Mouse (Mus musculus) limb, embryonic 14.5 days (tissue): ENCODE data around the gene Ano6. TPM values are rescaled to one million over a fixed set of nuclear protein-coding genes. Genes with fewer than 3 reads are reported as not detected.

Experiments used
- ATAC-seq: fragments of 200-750 bp; cut with Nextera tagmentation; 2 replicates; pipeline ENCODE4 v1.8.0; 2017; ENCODE audit warnings: low read depth, moderate number of reproducible peaks, moderate TSS enrichment; ENCODE audit not compliant: low FRiP score
- DNase-seq: peaks from one replicate; pipeline ENCODE4 v3.0.0-alpha.2; 2015; ENCODE audit warnings: low spot score
- H3K27ac ChIP-seq: fragments of 300-500 bp; sonication (generic); replicated peaks from 2 replicates; pipeline ENCODE4 v1.5.1; 2014; ENCODE audit warnings: low read depth, mild to moderate bottlenecking, low read length, moderate library complexity, mixed read lengths
- H3K27me3 ChIP-seq: fragments of 300-500 bp; sonication (generic); 2 replicates; pipeline ENCODE4 v1.6.1; 2014; ENCODE audit warnings: low read length, mixed read lengths; ENCODE audit not compliant: control insufficient read depth, insufficient read depth
- H3K36me3 ChIP-seq: fragments of 300-500 bp; sonication (generic); 2 replicates; pipeline ENCODE4 v1.6.1; 2014; ENCODE audit warnings: mild to moderate bottlenecking, low read length, moderate library complexity, mixed read lengths; ENCODE audit not compliant: control insufficient read depth, insufficient read depth
- H3K4me1 ChIP-seq: fragments of 300-500 bp; sonication (generic); 2 replicates; pipeline ENCODE4 v1.6.1; 2014; ENCODE audit warnings: antibody characterized with exemption, low read length, mixed read lengths; ENCODE audit not compliant: control insufficient read depth, insufficient read depth
- H3K4me2 ChIP-seq: fragments of 300-500 bp; sonication (generic); replicated peaks from 2 replicates; pipeline ENCODE4 v1.6.1; 2014; ENCODE audit warnings: low read depth, mild to moderate bottlenecking, low read length, moderate library complexity; ENCODE audit not compliant: severe bottlenecking
- H3K4me3 ChIP-seq: fragments of 300-500 bp; sonication (generic); replicated peaks from 2 replicates; pipeline ENCODE4 v1.5.1; 2014; ENCODE audit warnings: low read length
- H3K9ac ChIP-seq: fragments of 300-500 bp; sonication (generic); 2 replicates; pipeline ENCODE4 v1.6.1; 2014; ENCODE audit warnings: mild to moderate bottlenecking, low read depth, low read length, moderate library complexity; ENCODE audit not compliant: severe bottlenecking
- H3K9me3 ChIP-seq: fragments of 300-500 bp; sonication (generic); 2 replicates; pipeline ENCODE4 v1.6.1; 2016; ENCODE audit warnings: low read length; ENCODE audit not compliant: control insufficient read depth
- POLR2A ChIP-seq: fragments of 200-500 bp; IDR thresholded peaks from 2 replicates; pipeline ENCODE4 v1.8.0; 2012; ENCODE audit warnings: inconsistent platforms, mild to moderate bottlenecking, moderate library complexity, borderline replicate concordance; ENCODE audit not compliant: insufficient read depth, insufficient read length; ENCODE audit errors: extremely low read depth
- WGBS: fragments of 180-500 bp; shearing (Covaris S2); extraction: QIAGEN DNeasy Blood & Tissue Kit; methylation state at CpG from one replicate; pipeline ENCODE4 v1.1.7; 2014; 5-methylcytosine and 5-hydroxymethylcytosine counted together
- polyA plus RNA-seq, 2 experiments: library from polyadenylated mRNA; depleted of rRNA in 1 of 2; stranded (reverse) in 1 of 2; unstranded in 1 of 2; fragments of >200 nt; fragmentation: Nextera tagmentation in 1 of 2; extraction: Ambion mirVana in 1 of 2; gene quantifications; 2 replicates each; pipeline versions ENCODE4 v1.2.1 to v1.2.3; 2012 to 2014

The Ano6 gene
- polyA plus RNA-seq, 2 experiments, result 42.1 to 52.3 TPM

GRCm38 (mm10) chr15:95907909-95908308 is 117.3 kb downstream of the Ano6 start:
- no peak for ATAC-seq
- WGBS, result 97% methylated on average over 1 of the region's 1 CpGs
- no peak for TF ChIP-seq POLR2A

GRCm38 (mm10) chr15:95910099-95910780 is 119.6 kb downstream of the Ano6 start:
- Histone ChIP-seq H3K4me2 (no peak overlapping the region), H3K4me1 (peaks cover 10% of the 10 kb centered on the region; the same call in 1 of the 2 replicates), H3K9me3 (no peaks in the 10 kb centered on the region), H3K4me3 (no peak overlapping the region), H3K36me3 (peaks cover 18% of the 10 kb centered on the region), H3K9ac (no peak overlapping the region), H3K27ac (no peak overlapping the region), H3K27me3 (no peaks in the 10 kb centered on the region)
- DNase-seq (no peak), ATAC-seq (no peak)
- 79% methylated on average over 3 of the region's 3 CpGs for WGBS
- TF ChIP-seq POLR2A, result no peak

More at GRCm38 (mm10) chr15:95907909-95908308, 117.3 kb downstream of the Ano6 start:
- Histone ChIP-seq H3K4me3 (no peak overlapping the region), H3K4me1 (peaks cover 10% of the 10 kb centered on the region; the same call in 1 of the 2 replicates), H3K9ac (no peak overlapping the region), H3K27ac (no peak overlapping the region), H3K9me3 (no peaks in the 10 kb centered on the region), H3K36me3 (0 out of 2 replicates have a peak, but pooled peaks cover 4% of the 10 kb centered on the region), H3K4me2 (no peak overlapping the region), H3K27me3 (no peaks in the 10 kb centered on the region)
- DNase-seq, result no peak

- 92% methylated on average over 3 of the region's 3 CpGs for WGBS
- no peak overlapping the region for H3K27ac ChIP-seq
- H3K4me2 ChIP-seq, result no peak overlapping the region
- no peak overlapping the region for H3K9ac ChIP-seq
- H3K36me3 ChIP-seq, result peaks cover 39% of the 10 kb centered on the region
- no peaks in the 10 kb centered on the region for H3K27me3 ChIP-seq
- TF ChIP-seq POLR2A, result no peak
- DNase-seq (no peak), ATAC-seq (no peak)
- no peaks in the 10 kb centered on the region for H3K9me3 ChIP-seq
- no peaks in the 10 kb centered on the region for H3K4me1 ChIP-seq
- H3K4me3 ChIP-seq, result no peak overlapping the region
Observed at GRCm38 (mm10) chr15:95914963-95915362, 124.3 kb downstream of the Ano6 start.

DNA sequence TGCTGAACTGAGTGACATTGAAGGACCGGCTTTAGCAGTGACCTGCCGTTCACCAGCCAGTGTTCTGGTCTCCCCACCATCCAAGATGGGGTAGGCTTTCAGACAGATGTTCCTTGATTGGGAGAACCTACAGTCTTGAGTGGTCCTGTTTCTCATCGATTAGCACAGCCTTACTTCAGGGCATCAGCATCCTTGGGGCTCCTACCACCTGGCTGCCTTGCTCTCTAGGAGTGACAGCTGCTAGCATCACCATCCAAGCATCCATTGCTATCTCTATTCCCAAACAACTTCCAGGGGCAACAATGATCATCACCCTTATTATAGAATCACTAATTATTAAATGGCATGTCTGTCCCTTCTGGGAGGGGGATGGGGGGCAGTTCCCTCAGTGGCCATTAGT is 124.8 kb downstream of the Ano6 start:
- Histone ChIP-seq H3K27me3 (no peaks in the 10 kb centered on the region), H3K9me3 (no peaks in the 10 kb centered on the region), H3K9ac (no peak overlapping the region), H3K4me1 (no peaks in the 10 kb centered on the region), H3K4me3 (no peak overlapping the region), H3K4me2 (no peak overlapping the region), H3K27ac (no peak overlapping the region), H3K36me3 (peaks cover 41% of the 10 kb centered on the region)
- DNase-seq (no peak), ATAC-seq (no peak)
- WGBS, result 95% methylated on average over 3 of the region's 3 CpGs
- TF ChIP-seq POLR2A, result no peak

- Histone ChIP-seq H3K4me3 (no peak overlapping the region), H3K4me1 (no peaks in the 10 kb centered on the region), H3K27me3 (no peaks in the 10 kb centered on the region), H3K9me3 (no peaks in the 10 kb centered on the region), H3K4me2 (no peak overlapping the region), H3K36me3 (peaks cover 44% of the 10 kb centered on the region), H3K9ac (no peak overlapping the region), H3K27ac (no peak overlapping the region)
- no peak for TF ChIP-seq POLR2A
- WGBS, result 91% methylated on average over 3 of the region's 3 CpGs
- DNase-seq, result no peak
- ATAC-seq, result no peak
Observed at GRCm38 (mm10) chr15:95917330-95917729, 126.7 kb downstream of the Ano6 start.
